Mouse (Mus musculus): ENCODE data around the gene Fzr1.
A peak's percentile ranks its signal among the peaks of the same experiment; 100 is the strongest.

Fzr1 gene

DNA sequence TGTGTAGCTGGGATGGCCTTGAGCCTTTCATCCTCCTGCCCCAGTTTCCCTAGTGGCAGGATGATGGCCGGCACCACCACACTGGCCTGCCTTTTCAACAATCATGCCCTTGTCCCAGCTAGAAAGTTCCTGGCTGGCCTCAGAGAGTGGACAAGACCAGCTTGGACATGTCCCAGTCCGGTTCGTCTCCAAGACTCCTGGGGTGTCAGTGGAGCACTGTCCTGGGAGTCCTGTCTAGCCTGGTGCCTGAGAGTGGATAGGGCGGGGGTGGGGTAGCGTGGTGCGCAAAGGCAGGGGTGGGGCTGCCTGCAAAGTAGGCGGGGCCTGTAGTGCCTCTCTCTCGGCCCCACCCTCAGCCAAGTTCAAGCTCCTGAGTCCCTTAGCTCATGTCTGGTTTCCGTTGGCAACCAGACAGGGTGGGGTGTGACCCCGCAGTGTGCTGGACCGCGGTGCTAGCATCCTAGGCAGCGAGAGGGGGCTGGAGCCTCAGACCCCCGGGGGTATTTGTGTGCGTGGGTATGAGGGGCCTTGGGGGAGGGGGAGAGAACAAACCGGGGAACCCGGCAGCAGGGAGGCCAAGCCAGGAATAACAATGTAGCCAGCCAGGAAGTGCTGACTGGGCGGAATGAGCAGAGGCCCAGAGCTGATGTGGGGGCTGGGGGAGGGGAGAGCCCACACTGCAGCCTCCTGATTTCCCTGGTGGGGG lies 23.4 kb upstream of the Fzr1 start:
- peak; percentile 71 for DNase-seq

DNA sequence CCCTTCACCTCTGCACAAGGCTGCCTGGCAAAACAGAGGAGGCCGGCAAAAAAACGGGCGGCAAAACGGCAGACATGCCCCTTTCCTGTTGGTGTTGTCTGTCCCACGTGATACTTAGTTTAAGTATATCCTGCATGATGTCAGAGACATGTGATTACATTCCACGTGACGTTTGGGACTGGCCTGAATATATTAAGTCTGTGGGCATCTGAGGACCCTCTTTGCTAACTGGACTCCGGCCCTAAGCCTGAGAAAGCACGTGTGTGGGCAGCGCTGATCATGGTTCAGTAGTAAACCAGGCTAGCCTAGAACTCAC lies 22.8 kb upstream of the Fzr1 start:
- no peak for DNase-seq

DNA sequence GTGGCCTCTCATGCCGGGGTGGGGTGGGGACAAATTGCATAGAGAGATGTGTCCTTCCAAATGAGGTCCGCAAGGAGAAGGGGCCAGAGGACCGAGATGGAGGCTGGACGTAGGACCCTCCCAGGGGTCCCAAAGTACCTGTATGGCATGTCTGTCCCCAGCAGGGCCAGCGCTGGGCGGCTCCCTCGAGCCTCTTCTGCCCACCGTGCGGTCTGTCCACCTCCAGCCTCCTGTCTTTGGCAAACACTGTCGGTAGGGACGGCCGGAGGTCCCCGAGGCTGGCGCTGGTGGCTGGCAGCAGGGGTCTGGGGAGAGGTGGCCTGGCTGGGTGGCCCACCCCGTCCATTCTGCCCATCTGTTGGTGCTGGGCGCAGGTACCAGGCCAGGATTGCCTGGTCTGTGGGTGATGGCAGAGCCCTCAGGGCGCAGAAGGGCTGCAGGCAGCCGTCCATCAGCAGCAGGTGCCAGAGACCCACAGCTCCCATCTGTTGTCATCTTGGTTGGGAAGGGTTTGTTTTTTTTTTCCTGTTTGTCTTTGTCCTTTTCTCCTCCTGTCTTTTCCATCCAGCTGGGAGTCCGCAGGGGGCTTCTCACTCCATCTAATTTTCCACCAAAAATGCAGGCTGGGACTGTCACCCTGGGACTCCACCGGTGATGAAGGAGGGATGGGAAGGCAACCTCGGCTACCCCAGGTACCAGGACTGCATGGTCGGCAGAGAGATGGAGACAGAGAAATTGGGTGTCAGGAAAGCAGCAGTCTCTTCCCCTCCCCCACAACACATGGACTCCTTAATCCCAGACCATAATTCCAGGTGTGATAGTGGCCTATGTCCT lies 22.3 kb upstream of the Fzr1 start:
- no peak for DNase-seq

DNA sequence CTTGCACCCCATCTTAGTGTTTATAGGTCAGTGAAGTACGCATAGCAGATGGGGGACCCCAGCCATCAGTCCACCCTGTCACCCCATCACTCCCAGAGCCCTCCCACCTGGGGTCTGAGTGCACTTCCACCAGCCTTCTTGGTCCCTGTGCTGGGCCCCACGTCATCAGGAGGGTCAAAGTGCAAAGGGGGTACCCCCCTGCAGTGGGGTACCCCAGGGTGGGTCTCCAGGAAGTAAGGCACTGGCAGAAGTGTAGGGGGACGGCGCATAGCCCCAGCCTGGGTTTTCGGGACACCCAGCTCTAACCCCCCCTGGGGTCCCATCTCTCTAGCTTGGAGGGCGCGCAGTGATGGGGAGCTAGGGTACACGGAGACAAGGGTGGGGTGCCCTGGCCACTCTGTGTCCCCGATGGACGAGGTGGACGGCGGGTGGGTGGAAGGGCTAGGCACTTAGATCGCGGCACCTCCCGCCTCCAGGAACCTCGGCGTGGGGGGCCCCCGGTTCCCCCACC lies 21.5 kb upstream of the Fzr1 start:
- no peak for DNase-seq

DNA sequence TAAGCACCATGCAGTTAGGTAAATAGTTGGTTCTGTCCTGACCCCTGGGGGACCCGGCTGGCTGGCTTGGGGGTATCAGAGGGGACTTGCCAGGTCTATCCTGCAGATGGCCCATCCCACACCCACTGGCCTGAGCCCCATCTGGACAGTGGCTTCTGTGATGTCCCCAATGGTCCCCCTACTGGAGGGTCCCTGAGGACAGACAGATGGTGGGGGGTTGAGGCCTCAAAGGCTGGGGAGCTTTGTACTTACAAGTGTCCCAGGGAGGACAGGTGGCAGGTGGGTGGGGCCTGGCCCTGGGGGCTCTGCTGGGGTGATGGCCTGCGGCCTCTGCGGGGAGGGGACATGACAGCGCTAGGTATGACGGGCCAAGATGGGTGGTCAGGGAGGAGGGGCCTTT lies 21.0 kb upstream of the Fzr1 start:
- no peak for DNase-seq

DNA sequence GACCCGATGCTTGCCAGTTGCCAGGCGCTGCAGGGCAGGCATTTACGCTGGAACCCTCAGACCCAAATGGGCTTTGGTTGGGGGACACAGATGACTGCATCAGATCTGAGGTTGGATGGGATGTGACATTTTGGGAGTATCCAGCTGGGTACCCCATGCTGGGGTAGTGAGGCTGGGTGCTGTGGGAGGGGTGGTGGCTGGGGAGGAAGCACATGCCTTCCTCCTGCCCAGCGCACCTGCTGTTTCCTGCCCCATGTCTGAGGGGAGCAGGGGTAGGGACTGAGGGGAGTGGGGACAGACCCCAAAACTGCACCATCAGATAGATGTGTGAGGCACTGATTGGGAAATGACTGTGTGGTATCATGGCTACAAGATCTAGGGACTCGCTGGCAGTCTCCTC lies 18.4 kb upstream of the Fzr1 start:
- peak; percentile 54 for DNase-seq

DNA sequence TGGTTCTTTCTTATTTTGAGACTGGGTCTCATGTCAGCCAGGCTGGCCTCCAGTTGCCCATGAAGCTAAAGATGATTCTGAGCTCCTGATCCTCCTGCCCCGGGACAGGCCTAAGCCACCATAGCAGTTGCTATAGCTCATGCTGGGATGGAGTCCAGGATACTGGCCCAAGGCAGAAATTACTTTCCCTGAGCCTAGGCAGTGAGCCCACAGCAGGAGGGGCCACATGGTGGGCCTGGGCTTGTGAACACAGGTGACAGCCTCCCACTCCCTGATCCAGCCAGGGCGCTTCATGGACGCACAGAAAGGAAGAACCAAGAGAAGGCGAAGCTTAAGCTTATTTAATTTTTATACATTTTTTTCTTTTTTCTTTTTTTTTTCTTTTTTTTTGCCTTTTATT lies 17.5 kb upstream of the Fzr1 start:
- no peak for DNase-seq

DNA sequence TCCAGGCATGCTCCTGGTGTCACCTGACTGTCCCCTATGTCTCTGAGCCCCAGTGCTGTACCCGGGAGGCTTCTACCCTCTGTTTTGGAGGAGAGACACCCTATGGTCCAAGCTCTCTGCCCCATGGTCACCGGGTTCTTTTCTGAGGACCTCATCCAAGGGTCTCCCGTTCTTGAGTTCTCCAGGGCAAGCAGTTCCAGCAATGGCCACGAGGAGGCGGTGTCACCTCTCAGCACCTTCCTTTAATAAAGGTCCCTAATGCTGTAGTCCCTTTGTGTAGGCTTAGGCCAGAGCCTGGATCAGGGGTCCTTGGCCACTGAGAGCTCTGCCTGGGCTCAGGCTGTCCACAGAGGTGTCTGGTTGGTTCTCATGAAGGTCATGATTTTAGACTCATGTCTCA lies 16.8 kb upstream of the Fzr1 start:
- DNase-seq: peak; percentile 89

DNA sequence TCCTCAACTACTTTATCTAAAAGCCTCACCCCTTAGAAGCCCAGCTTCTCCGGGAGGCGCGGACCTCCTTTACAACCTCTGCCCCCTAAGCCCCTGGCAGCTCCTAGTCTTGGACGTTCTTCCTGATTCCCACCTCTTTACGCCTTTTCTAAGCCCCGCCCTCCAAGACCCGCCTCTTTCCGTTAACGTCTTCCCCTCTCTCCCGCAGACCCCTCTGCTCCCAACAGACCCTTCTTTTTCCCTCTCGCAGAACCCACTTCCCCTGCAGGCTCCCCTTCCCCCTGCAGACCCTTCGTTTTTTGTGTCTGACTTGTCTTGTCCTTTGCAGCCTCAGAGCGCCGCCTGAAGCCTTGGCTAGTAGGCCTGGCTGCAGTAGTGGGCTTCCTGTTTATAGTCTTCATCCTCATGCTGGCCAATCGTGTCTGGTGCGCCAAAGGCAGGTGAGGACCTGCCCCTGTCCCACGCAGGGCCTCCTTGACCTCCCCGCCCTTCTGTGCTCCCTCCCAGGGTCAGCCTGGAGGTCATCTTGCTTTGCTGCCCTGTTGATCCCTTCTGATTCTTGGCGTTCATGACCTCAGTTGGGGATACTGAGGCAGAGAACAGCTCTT lies 15.2 kb upstream of the Fzr1 start:
- peak; percentile 73 for DNase-seq

DNA sequence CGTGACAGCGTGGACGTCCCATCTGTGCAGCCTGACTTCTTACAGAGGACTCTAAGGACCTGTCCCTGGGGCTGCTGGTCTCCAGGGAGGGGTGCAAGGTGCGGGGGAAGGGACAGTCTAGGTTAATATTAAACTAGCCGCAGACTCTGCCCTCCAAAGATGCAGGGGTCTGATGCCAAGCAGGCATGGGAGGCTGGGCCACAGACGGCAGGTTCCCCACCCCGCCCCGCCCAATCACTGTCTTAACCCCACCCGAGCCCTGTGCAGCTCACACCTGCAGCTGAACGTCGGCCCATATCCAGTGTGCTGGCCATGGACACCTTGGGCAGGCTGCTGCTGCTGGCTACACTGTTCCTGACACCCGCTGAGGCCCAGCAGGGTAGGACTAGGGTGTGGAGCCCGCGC lies 14.5 kb upstream of the Fzr1 start, which contains the start of gene Smim24:
Gene Smim24, plus strand, starts transcription at position 271 of the 405 bp plus-strand sequence.
- DNase-seq: no peak

DNA sequence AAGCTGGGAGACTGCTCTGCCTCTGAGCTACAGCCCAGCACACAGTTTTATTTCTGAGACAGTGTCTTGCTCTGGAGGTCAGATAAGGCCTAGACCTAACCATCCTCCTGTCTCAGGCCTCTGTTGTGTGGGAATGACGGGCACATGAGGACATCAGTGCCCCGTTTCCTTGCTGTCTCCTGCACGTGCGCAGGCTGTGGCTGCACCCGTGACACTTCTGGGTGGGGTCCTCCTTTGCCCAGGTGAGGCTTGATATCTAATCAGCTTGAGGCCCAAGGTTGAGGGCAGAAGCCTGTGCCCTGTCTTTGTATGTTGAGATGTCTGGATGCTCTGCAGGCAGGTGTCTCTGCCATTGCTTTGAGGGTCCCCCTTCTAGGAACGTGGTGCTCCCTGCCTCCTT lies 14.0 kb upstream of the Fzr1 start:
- no peak for DNase-seq

DNA sequence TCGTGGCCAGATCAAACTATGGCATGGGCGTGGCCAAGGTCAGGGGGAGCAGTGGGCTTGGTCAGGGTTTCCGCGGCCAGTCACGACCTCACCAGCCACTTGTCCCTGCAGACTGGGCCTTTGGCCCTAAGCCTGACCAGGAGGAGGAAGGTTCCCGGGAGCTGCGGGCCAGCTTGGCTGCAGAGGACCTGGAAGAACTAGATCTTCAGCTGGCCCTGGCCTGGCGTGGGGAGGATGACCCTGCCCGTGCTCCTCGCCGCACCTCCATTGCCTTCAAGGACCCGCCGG lies 12.3 kb upstream of the Fzr1 start:
- DNase-seq: no peak

DNA sequence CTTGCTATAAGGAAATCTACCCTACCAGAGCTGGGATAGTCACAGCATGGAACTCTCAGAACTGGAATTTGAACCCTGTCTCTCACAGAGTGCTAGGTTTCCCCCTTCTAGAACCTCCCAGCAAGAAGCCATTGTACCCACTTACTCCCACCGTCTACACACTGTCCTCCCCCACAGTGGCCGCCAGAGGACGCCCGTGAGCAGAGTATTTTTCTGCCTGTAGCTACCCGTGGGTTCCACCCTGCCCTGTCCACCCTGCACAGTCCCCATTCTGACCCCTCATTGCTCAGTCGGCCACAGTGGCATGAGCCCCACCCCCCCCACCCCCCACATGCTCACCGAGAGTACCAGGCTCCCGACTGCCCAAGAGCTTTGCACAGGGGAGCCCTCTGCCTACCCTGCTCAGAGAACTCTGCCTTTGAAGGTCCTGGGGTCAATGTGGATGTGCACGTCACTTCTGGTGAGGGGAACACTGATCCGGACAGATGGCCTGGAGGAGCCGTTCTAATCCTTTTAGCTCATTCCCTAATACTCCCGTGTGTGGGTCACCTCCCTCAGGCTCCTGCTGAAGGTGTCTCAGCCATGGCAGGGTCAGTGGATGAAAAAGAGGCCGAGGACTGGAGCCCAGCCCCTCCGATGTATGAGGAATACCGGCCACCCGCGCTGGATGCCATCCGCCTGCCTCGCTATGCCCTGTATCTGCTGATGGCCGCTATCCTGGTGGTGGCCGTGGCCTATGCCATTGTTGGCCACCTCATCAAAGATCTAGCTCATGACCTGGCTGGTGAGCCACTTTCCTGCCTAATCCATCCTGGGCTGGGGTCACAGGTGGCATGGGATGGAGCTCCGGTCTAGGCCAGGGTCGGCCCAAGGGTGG lies 11.7 kb upstream of the Fzr1 start:
- DNase-seq: peak; percentile 84

DNA sequence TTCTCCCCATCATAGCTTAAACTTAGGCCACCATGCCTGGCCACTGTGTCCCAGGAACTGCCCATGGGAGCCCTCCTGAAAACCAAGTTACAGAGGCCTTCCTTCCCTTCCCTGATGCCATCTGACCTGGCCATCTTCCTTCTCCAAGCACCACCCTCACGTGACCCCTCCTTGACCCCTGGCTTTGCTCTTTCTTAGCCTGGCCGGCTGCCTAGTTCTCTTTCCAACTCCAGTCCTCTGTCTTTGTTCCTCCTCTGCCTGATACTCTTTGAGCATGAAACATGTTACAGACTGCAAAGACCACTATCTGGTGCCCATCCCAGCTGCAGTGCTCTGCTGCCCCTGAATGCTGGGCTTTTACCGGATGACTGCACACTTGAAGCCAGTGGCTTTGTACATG lies 11.1 kb upstream of the Fzr1 start:
- no peak for DNase-seq

DNA sequence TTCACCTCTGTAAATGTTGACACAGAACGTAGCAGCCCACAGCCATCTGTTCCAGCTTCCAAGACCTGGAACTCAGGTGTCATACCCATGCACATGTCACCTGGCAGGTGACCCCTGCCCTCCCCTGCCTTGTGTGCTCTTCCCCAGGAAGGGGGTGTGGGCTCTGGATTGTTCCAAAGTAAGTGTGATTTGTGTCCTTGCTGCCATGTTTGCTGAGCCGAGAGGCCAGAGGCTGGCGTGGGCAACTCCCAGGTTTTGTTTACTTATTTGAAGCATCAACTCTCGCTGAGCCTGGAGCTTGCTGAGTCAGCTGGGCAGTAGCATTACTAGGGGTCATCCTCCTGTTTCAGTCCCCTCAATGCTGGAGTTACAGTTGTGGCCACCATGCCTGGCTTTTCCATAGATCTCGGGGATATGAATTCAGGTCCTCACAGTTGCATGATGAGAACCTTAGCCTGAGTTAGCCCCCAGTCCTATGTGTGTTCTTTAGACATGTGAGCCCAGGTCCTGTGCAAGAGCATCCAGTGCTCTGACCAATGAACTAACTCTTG lies 10.3 kb upstream of the Fzr1 start, which contains the start of gene Gm48552:
Gene Gm48552, plus strand, starts transcription at position 501 of the 551 bp plus-strand sequence.
- DNase-seq: no peak

DNA sequence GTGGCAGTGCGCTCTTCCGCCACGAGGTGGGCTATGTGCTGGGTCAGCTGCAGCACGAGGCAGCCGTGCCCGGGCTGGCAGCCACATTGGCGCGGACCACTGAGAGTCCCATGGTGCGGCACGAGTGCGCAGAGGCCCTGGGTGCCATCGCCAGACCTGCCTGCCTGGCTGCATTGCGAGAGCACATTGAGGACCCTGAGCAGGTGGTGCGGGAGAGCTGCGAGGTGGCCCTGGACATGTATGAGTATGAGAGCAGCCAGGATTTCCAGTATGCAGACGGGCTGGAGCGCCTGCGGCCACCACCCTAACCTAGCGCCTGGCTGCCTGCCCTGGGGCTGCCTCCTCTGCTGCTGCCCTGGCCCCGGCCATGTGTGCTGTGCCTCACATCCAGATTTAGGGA lies 9.4 kb upstream of the Fzr1 start:
- no peak for DNase-seq

DNA sequence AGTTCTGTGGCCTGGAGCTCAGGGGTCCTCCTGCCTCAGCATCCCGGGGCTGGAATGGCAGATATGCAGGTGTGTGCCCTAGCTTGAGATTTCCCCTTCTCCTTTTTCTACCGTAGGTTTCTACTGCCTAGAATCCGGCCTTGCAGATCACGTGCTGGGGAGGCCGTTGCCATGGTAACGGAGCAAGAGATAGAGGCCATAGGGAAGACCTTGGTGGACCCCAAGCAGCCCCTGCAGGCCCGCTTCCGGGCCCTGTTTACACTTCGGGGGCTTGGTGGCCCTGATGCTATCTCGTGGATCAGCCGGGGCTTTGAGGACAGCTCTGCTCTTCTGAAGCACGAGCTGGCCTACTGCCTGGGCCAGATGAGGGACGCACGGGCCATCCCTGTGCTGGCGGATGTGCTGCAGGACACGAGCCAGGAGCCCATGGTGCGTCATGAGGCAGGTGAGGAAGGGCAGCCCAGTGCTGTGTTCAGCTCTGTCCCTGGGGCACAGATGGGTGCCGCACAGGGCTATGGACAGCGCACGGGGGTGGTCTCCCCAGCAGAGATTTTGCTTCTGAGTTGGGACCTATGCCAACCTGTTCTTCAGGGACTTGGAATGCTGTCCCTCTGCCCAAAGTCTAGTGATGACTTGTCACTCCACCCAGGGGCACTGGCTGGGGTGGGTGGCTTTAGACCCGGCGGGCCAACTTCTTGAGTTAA lies 7.4 kb upstream of the Fzr1 start:
- DNase-seq: no peak

DNA sequence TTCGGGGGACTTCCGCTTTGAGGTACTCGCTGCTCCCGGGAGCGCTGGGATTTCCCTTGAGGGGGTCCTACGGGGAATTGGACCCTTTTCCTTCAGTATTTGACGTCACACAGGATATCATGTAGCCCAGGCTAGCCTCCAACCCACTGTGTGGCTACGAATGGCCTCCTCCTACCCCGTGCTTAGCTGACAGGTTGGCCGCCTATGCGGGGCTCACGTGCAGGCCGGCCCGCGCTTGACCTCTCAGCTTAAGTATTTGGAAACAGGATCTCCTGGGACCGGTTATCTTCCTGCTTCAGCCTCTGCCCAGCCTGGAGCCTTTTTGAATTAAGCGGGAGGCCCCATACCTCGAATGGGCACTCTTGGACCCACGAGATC lies 6.3 kb upstream of the Fzr1 start:
- DNase-seq: no peak

DNA sequence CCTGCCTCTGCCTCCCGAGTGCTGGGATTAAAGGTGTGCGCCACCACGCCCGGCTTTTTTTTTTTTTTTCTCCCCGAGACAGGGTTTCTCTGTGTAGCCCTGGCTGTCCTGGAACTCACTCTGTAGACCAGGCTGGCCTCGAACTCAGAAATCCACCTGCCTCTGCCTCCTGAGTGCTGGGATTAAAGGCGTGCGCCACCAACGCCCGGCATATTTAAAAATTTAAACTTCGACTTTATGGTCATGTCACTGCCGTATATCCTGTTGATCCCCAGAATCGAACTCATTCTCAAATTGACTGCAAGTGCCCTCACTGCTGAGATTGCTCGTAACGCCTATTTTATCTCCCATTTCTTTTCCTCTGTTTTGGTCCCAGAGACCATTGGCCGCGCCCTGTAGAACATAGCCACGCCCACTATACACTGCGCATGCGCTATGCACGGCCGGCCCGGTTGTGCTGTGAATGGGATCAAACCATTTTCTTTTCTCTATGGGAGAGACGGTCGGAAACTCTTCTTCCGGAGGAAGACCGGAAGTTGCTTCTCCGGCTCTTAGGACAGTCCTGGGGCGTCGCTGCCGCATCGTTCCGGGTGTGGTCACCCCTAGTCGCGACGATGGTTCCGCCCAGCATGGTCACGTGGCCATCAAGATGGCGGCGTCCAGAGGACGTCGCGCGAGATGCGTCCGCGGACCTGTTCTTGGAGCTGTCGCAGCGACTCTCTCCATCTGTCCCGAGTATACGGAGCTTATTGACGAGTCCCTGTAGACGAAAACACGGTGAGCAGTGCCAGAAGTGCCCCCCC lies 5.7 kb upstream of the Fzr1 start, which contains the start of the genes Dohh and Gm48551:
Gene Dohh, plus strand, starts transcription at position 627 of the 803 bp plus-strand sequence.
Gene Gm48551, plus strand, starts transcription at position 665 of the 803 bp plus-strand sequence.
- peak; percentile 99 for DNase-seq

DNA sequence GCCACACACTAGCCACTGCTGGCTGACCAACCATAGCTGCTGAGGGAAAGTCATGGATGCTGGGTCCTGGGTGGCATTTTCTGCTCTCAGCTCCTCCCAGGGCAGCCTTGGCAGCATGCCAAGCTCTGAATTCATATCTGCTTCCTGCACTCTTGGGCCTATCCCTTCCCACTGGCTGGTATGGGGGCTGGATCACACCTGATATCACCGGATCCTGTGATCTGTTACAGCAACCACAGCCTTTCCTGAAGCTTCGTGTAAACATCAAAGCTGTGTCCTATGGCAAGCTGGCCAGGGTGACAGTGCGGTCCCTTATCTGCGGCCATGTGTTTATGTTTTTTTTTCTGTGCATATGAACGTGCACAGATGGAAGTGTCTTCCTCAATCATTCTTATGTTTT lies 3.7 kb upstream of the Fzr1 start:
- no peak for DNase-seq

DNA sequence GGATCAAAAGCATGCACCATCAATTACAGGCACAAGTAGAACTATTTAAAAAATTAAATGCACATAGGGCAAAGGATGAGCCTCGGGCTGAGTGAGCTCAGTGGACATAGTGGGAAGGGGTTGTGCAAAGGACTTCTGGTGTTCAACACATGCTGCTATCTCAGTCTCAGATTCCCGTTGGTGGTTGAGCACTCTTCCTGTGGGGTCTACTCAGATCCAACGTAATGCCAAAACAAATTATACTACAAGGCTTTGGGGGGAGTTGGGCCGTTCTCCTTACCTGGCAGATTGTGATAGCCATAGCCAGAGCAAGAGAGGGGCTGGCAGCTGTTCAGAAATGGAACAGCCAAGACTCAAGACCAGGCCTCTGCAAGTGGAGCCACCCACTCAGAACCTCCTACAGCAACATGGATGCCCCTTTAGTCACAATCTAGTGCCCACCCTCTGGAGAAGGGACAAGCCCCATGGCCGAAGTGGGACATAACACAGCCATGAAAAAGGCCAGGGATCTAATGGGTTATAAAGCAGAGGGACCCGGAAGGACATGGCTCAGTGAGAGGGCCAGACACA lies 1.6 kb upstream of the Fzr1 start:
- DNase-seq: no peak
